Mouse (Mus musculus) myocyte (in vitro differentiated cells): Measurements from ENCODE around the gene Csgalnact2.

Experiments
- CEBPB ChIP-seq: IDR thresholded peaks from 2 replicates; pipeline ENCODE4 v1.6.1; 2011; ENCODE audit warnings: mild to moderate bottlenecking, moderate library complexity; ENCODE audit not compliant: poor library complexity, insufficient read depth, severe bottlenecking
- E2F4 ChIP-seq: IDR thresholded peaks from one replicate; pipeline ENCODE4 v1.6.1; 2011; ENCODE audit warnings: mild to moderate bottlenecking, control low read depth, moderate library complexity; ENCODE audit not compliant: insufficient read depth
- MAX ChIP-seq: IDR thresholded peaks from one replicate; pipeline ENCODE4 v1.6.1; 2011; ENCODE audit warnings: low read depth, mild to moderate bottlenecking, control low read depth
- MYOG ChIP-seq, 3 experiments: IDR thresholded peaks; one replicate each; pipeline ENCODE4 v1.6.1; 2011; ENCODE audit warnings: control low read depth in 2 of 3, low read depth in 2 of 3, mild to moderate bottlenecking in 2 of 3; ENCODE audit not compliant: insufficient read length in 2 of 3, control insufficient read depth in 1 of 3, insufficient read depth in 1 of 3
- POLR2A ChIP-seq: IDR thresholded peaks from one replicate; pipeline ENCODE4 v1.6.1; 2011; ENCODE audit warnings: low read depth, mild to moderate bottlenecking, control low read depth, moderate library complexity; ENCODE audit not compliant: insufficient read length
- POLR2AphosphoS2 ChIP-seq: IDR thresholded peaks from one replicate; pipeline ENCODE4 v1.6.1; 2011; ENCODE audit warnings: low read depth, control low read depth; ENCODE audit not compliant: insufficient read length
- REST ChIP-seq: IDR thresholded peaks from one replicate; pipeline ENCODE4 v1.6.1; 2011; ENCODE audit warnings: mild to moderate bottlenecking, control low read depth, moderate library complexity; ENCODE audit not compliant: insufficient read depth, insufficient read length
- TCF12 ChIP-seq: IDR thresholded peaks from one replicate; pipeline ENCODE4 v1.6.1; 2011; ENCODE audit warnings: mild to moderate bottlenecking, control low read depth; ENCODE audit not compliant: poor library complexity, insufficient read depth, severe bottlenecking
- USF1 ChIP-seq: IDR thresholded peaks from one replicate; pipeline ENCODE4 v1.6.1; 2011; ENCODE audit warnings: low read depth, mild to moderate bottlenecking, control low read depth, moderate library complexity

GRCm38 (mm10) chr6:118071013-118071350, 68.0 kb downstream of the Csgalnact2 start:
- no peak for TF ChIP-seq POLR2A
- no peak for TF ChIP-seq POLR2AphosphoS2
- TF ChIP-seq TCF12: no peak
- no peak for TF ChIP-seq MAX
- TF ChIP-seq REST: no peak
- no peak for TF ChIP-seq USF1
- no peak for TF ChIP-seq CEBPB
- no peak for TF ChIP-seq E2F4
- TF ChIP-seq MYOG (IDR thresholded peaks at IDR 0.05; ENCODE audit: control insufficient read depth in 1 of 3, insufficient read depth in 1 of 3, insufficient read length in 2 of 3, low read depth in 2 of 3): no peak
